Mouse (Mus musculus): Measurements from ENCODE around the gene Traf5. TPM values are rescaled to one million over a fixed set of nuclear protein-coding genes. Genes with fewer than 3 reads are reported as not detected.
A peak's percentile ranks its signal among the peaks of the same experiment; 100 is the strongest.

Gene Traf5
- polyA plus RNA-seq, 1 experiment = 10.1 TPM

DNA sequence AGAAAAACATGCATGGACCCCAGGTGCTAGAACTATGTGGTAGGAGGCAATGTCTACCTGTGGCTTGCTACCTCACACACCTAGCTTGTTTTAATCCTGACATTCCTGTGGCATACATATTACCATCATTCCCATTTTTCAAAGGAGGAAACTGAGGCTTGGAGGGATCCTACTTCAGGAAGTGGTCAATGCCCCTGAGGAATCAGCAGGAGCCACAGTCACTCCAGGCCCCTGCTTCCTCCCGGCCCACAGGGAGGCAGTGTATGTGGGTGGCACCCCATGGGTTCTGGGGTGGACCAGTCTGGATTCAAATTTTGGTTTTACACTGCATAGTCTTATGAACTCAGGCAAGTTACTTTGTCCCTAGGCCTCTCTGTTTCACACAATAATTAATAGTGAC is 13.2 kb downstream of the Traf5 start:
- Histone ChIP-seq H3K36me3 (ENCODE audit: control insufficient read depth, insufficient read depth, low read length) (no peaks in the 10 kb centered on the region), H3K4me3 (ENCODE audit: control insufficient read depth, insufficient read depth, low read length) (no peak overlapping the region), H3K27me3 (ENCODE audit: control insufficient read depth, insufficient read depth, low read length) (no peaks in the 10 kb centered on the region), H3K27ac (ENCODE audit: control insufficient read depth, insufficient read depth, low read length) (no peak overlapping the region), H3K4me1 (replicated peaks; ENCODE audit: control insufficient read depth, insufficient read depth, low read length) (peaks cover 13% of the 10 kb centered on the region)
- DNase-seq = no peak
- 84% methylated on average over 1 of the region's 1 CpGs for WGBS
- no peak for TF ChIP-seq CTCF (IDR thresholded peaks at IDR 0.05; ENCODE audit: borderline replicate concordance, control insufficient read depth, extremely low read depth, insufficient read depth, low read length, poor library complexity)
- TF ChIP-seq POLR2A (IDR thresholded peaks at IDR 0.05; ENCODE audit: control insufficient read depth, extremely low read depth, insufficient read depth, low read length, poor library complexity) = no peak

DNA sequence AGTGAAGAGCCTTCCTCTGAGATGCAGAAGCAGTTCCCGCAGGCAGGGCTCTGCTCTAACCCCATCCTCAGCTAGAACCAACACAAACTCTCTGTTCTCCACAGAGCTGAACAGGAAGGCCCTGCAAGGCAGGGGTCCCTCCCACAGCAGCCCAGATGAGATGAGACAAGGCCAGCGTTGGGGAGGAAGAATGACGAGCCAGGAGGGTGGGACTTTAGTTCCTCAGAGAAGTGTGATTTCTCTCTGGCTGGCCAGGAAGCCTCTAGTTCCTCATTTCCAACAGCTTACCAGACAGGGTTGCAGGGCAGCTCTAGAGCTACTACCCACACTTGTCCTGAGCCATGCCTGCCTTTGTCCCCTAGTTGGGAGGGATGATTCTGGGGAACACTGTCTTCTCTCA is 14.0 kb downstream of the Traf5 start:
- H3K4me3 ChIP-seq (ENCODE audit: control insufficient read depth, insufficient read depth, low read length) = no peak overlapping the region

DNA sequence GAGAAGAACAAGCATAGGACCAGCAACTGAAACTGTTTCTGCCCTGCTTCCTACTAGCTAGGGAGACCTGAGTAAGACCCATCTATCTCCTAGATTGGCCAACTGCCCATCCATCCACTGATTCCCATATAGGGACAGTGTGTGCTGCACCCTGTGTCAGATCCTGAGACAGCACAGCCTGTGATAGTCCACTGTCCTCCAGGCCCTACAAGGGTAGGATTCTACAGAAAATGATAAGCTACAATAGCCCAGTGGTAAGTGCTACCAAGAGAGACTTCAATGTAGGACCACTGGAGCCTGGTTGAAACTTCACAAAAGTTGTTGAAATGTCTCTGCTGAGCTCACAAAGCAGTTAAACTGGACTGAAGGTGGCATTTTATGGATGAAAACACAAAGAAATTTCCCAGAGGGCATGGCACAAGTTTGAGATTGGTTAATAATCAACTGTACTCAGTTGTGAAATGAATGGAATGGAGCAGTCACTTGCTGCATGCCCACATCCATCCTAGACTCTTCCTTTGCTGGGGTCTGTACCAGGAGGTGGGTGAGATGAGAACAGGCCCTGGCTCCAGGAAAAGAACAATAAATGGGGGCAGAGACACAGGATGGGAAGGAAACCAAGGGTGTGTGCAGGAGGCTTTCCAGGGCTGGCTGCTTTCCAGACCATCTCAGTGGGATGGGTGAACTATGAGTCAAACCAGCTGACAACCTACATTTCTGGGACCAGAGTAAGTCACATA is 15.4 kb downstream of the Traf5 start:
- Histone ChIP-seq H3K4me1 (replicated peaks; ENCODE audit: control insufficient read depth, insufficient read depth, low read length) (peaks cover 13% of the 10 kb centered on the region), H3K27me3 (ENCODE audit: control insufficient read depth, insufficient read depth, low read length) (no peaks in the 10 kb centered on the region), H3K36me3 (ENCODE audit: control insufficient read depth, insufficient read depth, low read length) (no peaks in the 10 kb centered on the region), H3K4me3 (ENCODE audit: control insufficient read depth, insufficient read depth, low read length) (no peak overlapping the region), H3K27ac (ENCODE audit: control insufficient read depth, insufficient read depth, low read length) (no peak overlapping the region)
- TF ChIP-seq POLR2A (IDR thresholded peaks at IDR 0.05; ENCODE audit: control insufficient read depth, extremely low read depth, insufficient read depth, low read length, poor library complexity) (no peak), CTCF (IDR thresholded peaks at IDR 0.05; ENCODE audit: borderline replicate concordance, control insufficient read depth, extremely low read depth, insufficient read depth, low read length, poor library complexity) (no peak)
- DNase-seq = no peak

More for the DNA sequence above, 14.0 kb downstream of the Traf5 start:
- Histone ChIP-seq H3K27ac (ENCODE audit: control insufficient read depth, insufficient read depth, low read length) (peak overlapping the region; percentile 52; the same call in 1 of the 2 replicates), H3K4me1 (replicated peaks; ENCODE audit: control insufficient read depth, insufficient read depth, low read length) (peaks cover 13% of the 10 kb centered on the region), H3K27me3 (ENCODE audit: control insufficient read depth, insufficient read depth, low read length) (no peaks in the 10 kb centered on the region), H3K36me3 (ENCODE audit: control insufficient read depth, insufficient read depth, low read length) (no peaks in the 10 kb centered on the region)
- WGBS = 1% methylated on average over 3 of the region's 3 CpGs
- TF ChIP-seq CTCF (IDR thresholded peaks at IDR 0.05; ENCODE audit: borderline replicate concordance, control insufficient read depth, extremely low read depth, insufficient read depth, low read length, poor library complexity) (no peak), POLR2A (IDR thresholded peaks at IDR 0.05; ENCODE audit: control insufficient read depth, extremely low read depth, insufficient read depth, low read length, poor library complexity) (no peak)
- peak; percentile 30 for DNase-seq

DNA sequence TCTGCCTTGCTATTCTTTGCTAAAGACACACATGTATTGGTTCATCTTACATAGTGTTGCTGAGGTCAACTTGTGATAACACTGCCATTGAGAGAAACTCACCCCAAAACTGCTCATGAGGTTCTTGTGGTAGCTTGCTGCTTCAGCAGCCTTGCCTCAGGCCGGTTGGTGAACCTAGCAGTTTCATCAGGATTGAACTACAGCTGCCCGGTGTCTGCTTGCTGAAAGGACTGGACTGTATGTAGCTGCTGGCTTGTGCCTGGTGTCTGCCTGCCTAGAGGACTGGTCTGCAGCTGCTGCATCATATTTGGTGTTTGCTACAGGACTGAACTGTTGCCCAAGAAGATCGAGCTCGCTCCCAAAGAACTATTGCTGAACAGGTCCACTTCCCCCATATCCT is 16.3 kb downstream of the Traf5 start:
- H3K36me3 ChIP-seq (ENCODE audit: control insufficient read depth, insufficient read depth, low read length) = no peaks in the 10 kb centered on the region
- no peak for TF ChIP-seq POLR2A (IDR thresholded peaks at IDR 0.05; ENCODE audit: control insufficient read depth, extremely low read depth, insufficient read depth, low read length, poor library complexity)
- no peak for TF ChIP-seq CTCF (IDR thresholded peaks at IDR 0.05; ENCODE audit: borderline replicate concordance, control insufficient read depth, extremely low read depth, insufficient read depth, low read length, poor library complexity)
- no peaks in the 10 kb centered on the region for H3K27me3 ChIP-seq (ENCODE audit: control insufficient read depth, insufficient read depth, low read length)
- peaks cover 15% of the 10 kb centered on the region for H3K4me1 ChIP-seq (replicated peaks; ENCODE audit: control insufficient read depth, insufficient read depth, low read length)
- H3K4me3 ChIP-seq (ENCODE audit: control insufficient read depth, insufficient read depth, low read length) = no peak overlapping the region
- WGBS = 93% methylated on average over 4 of the region's 4 CpGs
- DNase-seq = no peak
- no peak overlapping the region for H3K27ac ChIP-seq (ENCODE audit: control insufficient read depth, insufficient read depth, low read length)

DNA sequence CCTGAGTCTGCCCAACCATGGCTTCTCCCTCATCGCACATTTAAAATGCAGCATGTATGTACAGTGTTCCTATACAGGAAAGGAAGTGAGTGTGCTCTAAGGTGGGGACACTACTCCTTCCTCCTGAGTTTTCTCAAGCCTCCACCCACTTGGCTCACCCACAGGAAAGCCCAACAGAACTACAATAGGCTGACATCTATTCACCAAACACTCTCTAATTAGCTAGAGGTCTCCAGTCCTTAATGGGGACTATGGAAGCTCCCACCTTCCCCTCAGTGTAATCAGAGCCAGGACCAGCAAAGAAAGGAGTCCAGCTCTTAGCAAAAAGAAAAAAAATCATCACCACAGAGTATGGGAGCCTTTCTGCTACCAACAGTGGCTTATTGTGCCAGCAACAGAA is 17.5 kb downstream of the Traf5 start:
- no peaks in the 10 kb centered on the region for H3K27me3 ChIP-seq (ENCODE audit: control insufficient read depth, insufficient read depth, low read length)
- peaks cover 20% of the 10 kb centered on the region for H3K4me1 ChIP-seq (replicated peaks; ENCODE audit: control insufficient read depth, insufficient read depth, low read length)
- no peaks in the 10 kb centered on the region for H3K36me3 ChIP-seq (ENCODE audit: control insufficient read depth, insufficient read depth, low read length)
- H3K27ac ChIP-seq (ENCODE audit: control insufficient read depth, insufficient read depth, low read length) = no peak overlapping the region
- TF ChIP-seq CTCF (IDR thresholded peaks at IDR 0.05; ENCODE audit: borderline replicate concordance, control insufficient read depth, extremely low read depth, insufficient read depth, low read length, poor library complexity) (no peak), POLR2A (IDR thresholded peaks at IDR 0.05; ENCODE audit: control insufficient read depth, extremely low read depth, insufficient read depth, low read length, poor library complexity) (no peak)
- WGBS = 31% methylated on average over 1 of the region's 1 CpGs
- no peak overlapping the region for H3K4me3 ChIP-seq (ENCODE audit: control insufficient read depth, insufficient read depth, low read length)
- no peak for DNase-seq

DNA sequence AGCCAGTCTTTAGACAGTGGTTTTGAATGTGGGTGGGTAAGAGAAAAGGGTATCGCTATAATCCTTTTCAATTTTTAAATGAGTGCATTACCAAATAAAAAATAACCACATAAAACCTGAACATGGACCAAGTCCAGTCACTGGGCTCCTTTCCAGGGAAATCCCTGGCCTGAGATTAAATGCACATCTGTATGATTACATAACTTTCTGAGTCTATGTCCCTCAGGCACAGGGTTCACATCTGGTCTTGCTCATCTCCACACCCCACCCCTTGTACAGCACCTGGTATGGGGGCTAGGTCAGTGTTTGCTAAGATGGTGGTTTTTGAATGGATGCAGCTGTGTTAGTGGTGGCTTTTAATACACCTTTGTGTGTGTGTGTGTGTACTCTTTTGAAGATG is 19.9 kb downstream of the Traf5 start:
- peaks cover 9% of the 10 kb centered on the region; the same call in 1 of the 2 replicates for H3K4me1 ChIP-seq (replicated peaks; ENCODE audit: control insufficient read depth, insufficient read depth, low read length)
- TF ChIP-seq CTCF (IDR thresholded peaks at IDR 0.05; ENCODE audit: borderline replicate concordance, control insufficient read depth, extremely low read depth, insufficient read depth, low read length, poor library complexity) (no peak), POLR2A (IDR thresholded peaks at IDR 0.05; ENCODE audit: control insufficient read depth, extremely low read depth, insufficient read depth, low read length, poor library complexity) (no peak)
- no peak overlapping the region for H3K27ac ChIP-seq (ENCODE audit: control insufficient read depth, insufficient read depth, low read length)
- H3K36me3 ChIP-seq (ENCODE audit: control insufficient read depth, insufficient read depth, low read length) = no peaks in the 10 kb centered on the region
- DNase-seq = no peak
- no peak overlapping the region for H3K4me3 ChIP-seq (ENCODE audit: control insufficient read depth, insufficient read depth, low read length)
- 93% methylated on average over 1 of the region's 1 CpGs for WGBS
- no peaks in the 10 kb centered on the region for H3K27me3 ChIP-seq (ENCODE audit: control insufficient read depth, insufficient read depth, low read length)
